Mouse (Mus musculus) midbrain, postnatal 0 days (tissue): ENCODE results near the gene Garnl3. TPM values are rescaled to one million over a fixed set of nuclear protein-coding genes. Genes with fewer than 3 reads are reported as not detected.

Experiments used
- ATAC-seq: fragments of 200-750 bp; cut with Nextera tagmentation; 2 replicates; pipeline ENCODE4 v1.8.0; 2017; ENCODE audit warnings: moderate number of reproducible peaks, mild to moderate bottlenecking, moderate TSS enrichment, moderate library complexity; ENCODE audit not compliant: low FRiP score
- DNase-seq: peaks from one replicate; pipeline ENCODE4 v3.0.0-alpha.2; 2015; ENCODE audit warnings: low spot score
- H3K27ac ChIP-seq: fragments of 300-500 bp; sonication (generic); 2 replicates; pipeline ENCODE4 v1.5.1; 2014; ENCODE audit warnings: low read depth, mild to moderate bottlenecking, low read length, mixed read lengths
- H3K27me3 ChIP-seq: fragments of 300-500 bp; sonication (generic); 2 replicates; pipeline ENCODE4 v1.6.1; 2014; ENCODE audit warnings: low read length, control low read depth, mixed read lengths; ENCODE audit not compliant: insufficient read depth
- H3K36me3 ChIP-seq: fragments of 300-500 bp; sonication (generic); 2 replicates; pipeline ENCODE4 v1.6.1; 2014; ENCODE audit warnings: low read length, control low read depth, mixed read lengths; ENCODE audit not compliant: insufficient read depth
- H3K4me1 ChIP-seq: fragments of 300-500 bp; sonication (generic); 2 replicates; pipeline ENCODE4 v1.6.1; 2014; ENCODE audit warnings: mild to moderate bottlenecking, control low read depth, antibody characterized with exemption, low read length, mixed read lengths; ENCODE audit not compliant: insufficient read depth
- H3K4me2 ChIP-seq: fragments of 300-500 bp; sonication (generic); 2 replicates; pipeline ENCODE4 v1.6.1; 2014; ENCODE audit warnings: low read depth, mild to moderate bottlenecking, low read length, mixed read lengths; ENCODE audit not compliant: poor library complexity, severe bottlenecking
- H3K4me3 ChIP-seq: fragments of 300-500 bp; sonication (generic); 2 replicates; pipeline ENCODE4 v1.5.1; 2014; ENCODE audit warnings: low read depth, mild to moderate bottlenecking, low read length, moderate library complexity
- H3K9ac ChIP-seq: fragments of 300-500 bp; sonication (generic); replicated peaks from 2 replicates; pipeline ENCODE4 v1.6.1; 2014; ENCODE audit warnings: mild to moderate bottlenecking, low read length, moderate library complexity, mixed read lengths; ENCODE audit not compliant: poor library complexity, severe bottlenecking
- H3K9me3 ChIP-seq: fragments of 300-500 bp; sonication (generic); 2 replicates; pipeline ENCODE4 v1.6.1; 2016; ENCODE audit warnings: low read length, control low read depth
- CTCF ChIP-seq: IDR thresholded peaks from 2 replicates; pipeline ENCODE4 v1.5.1; 2016; ENCODE audit warnings: antibody characterized with exemption, mild to moderate bottlenecking
- WGBS: fragments of 180-500 bp; shearing (Covaris S2); extraction: QIAGEN DNeasy Blood & Tissue Kit; methylation state at CpG from one replicate; pipeline ENCODE4 v1.1.7; 2014; 5-methylcytosine and 5-hydroxymethylcytosine counted together
- polyA plus RNA-seq: library from polyadenylated mRNA; unstranded; fragments of >200 nt; fragmentation: Nextera tagmentation; extraction: Ambion mirVana; gene quantifications from 2 replicates; pipeline ENCODE4 v1.2.1, GENCODE M21; 2015
- total RNA-seq: library from RNA; depleted of rRNA; stranded (reverse); fragments of >200 nt; gene quantifications from 2 replicates; pipeline ENCODE4 v1.2.3, GENCODE M21; 2014

The Garnl3 gene
- total and polyA plus RNA-seq, 2 experiments from 2014 or later, result 77.1 to 134 TPM

- Histone ChIP-seq H3K36me3 (peaks cover 46% of the 10 kb centered on the region), H3K9me3 (no peaks in the 10 kb centered on the region), H3K27ac (no peak overlapping the region), H3K4me3 (no peak overlapping the region), H3K4me2 (no peak overlapping the region), H3K4me1 (no peaks in the 10 kb centered on the region), H3K27me3 (no peaks in the 10 kb centered on the region), H3K9ac (no peak overlapping the region)
- WGBS, result 92% methylated on average over 7 of the region's 7 CpGs
- TF ChIP-seq CTCF, result no peak
- DNase-seq, result no peak
- no peak for ATAC-seq
Measured at GRCm38 (mm10) chr2:33159593-33159992, 28.1 kb upstream of the Garnl3 start.

- H3K4me1 ChIP-seq, result no peaks in the 10 kb centered on the region
- no peak overlapping the region for H3K27ac ChIP-seq
- ATAC-seq (no peak), DNase-seq (no peak)
- no peaks in the 10 kb centered on the region for H3K27me3 ChIP-seq
- no peaks in the 10 kb centered on the region for H3K9me3 ChIP-seq
- H3K4me2 ChIP-seq, result no peak overlapping the region
- H3K36me3 ChIP-seq, result peaks cover 46% of the 10 kb centered on the region
- WGBS, result 98% methylated on average over 6 of the region's 6 CpGs
- no peak overlapping the region for H3K4me3 ChIP-seq
- TF ChIP-seq CTCF, result no peak
- no peak overlapping the region for H3K9ac ChIP-seq
Measured at GRCm38 (mm10) chr2:33158895-33159294, 27.4 kb upstream of the Garnl3 start.

DNA sequence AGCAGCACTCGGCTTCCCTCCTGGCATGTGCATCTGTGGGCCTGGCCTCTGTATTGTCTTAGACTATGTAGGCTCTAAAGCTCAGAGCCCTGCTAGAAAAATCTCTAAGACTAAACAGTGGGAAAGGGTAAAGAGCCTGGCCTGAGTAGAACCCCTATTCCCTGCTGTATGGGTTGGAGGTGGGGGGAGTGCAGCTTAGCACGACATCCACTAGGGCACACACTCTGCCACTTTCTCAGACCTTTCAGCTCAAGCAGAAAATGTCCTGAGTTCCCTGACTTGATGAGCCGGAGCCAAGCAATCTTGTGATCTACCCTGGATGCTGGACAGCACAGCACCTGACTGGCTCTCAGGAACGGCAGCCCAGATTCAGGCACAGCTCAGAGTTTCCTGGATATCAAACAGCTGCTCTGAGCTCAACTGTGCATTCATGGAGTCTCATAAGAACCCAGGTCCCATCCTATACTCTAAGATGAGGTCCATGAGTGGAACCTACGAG lies 24.9 kb upstream of the Garnl3 start:
- no peaks in the 10 kb centered on the region for H3K4me1 ChIP-seq
- H3K36me3 ChIP-seq, result peaks cover 37% of the 10 kb centered on the region
- ATAC-seq, result no peak

DNA sequence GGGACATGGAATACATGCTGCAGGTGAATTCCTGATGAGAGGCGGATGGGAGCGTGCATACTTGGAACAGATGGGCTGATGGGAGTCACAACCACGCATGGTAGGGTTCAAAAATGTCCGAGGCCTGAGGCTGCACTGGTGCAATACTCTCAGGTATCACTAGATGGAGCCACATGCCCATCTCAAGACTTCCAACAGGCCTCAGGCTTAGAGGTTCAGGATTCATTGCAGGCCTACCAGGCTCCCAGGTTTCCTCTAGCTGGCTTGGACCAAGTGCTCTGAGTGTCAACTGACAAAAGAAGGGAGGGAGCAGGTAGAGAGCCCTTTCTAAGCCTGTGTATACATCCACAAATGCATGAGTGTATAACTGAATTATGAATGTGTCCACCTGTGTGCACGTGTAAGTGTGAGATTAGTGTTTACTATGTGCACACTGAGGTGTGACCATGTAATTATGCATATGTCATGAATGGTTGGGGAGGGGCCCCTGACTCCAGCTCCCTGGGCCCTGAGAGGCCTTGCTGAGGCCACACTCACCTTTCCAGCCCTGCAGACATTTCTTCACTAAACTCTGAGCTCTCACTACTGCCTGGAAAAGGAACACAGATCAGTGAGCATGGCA lies 23.4 kb upstream of the Garnl3 start:
- H3K4me2 ChIP-seq, result no peak overlapping the region
- H3K9ac ChIP-seq, result no peak overlapping the region
- H3K4me1 ChIP-seq, result no peaks in the 10 kb centered on the region
- DNase-seq (peak; percentile 87), ATAC-seq (peak; percentile 59)
- TF ChIP-seq CTCF, result peak; percentile 99
- H3K9me3 ChIP-seq, result no peaks in the 10 kb centered on the region
- no peak overlapping the region for H3K27ac ChIP-seq
- H3K4me3 ChIP-seq, result no peak overlapping the region
- H3K27me3 ChIP-seq, result no peaks in the 10 kb centered on the region
- 22% methylated on average over 5 of the region's 5 CpGs for WGBS
- peaks cover 38% of the 10 kb centered on the region for H3K36me3 ChIP-seq

More for the DNA sequence above, 24.9 kb upstream of the Garnl3 start:
- Histone ChIP-seq H3K4me2 (no peak overlapping the region), H3K27me3 (no peaks in the 10 kb centered on the region), H3K27ac (no peak overlapping the region), H3K9me3 (no peaks in the 10 kb centered on the region), H3K4me3 (no peak overlapping the region), H3K9ac (0 out of 2 replicates have a peak overlapping the region, but pooled peaks have one; percentile 8)
- WGBS, result 83% methylated on average over 5 of the region's 5 CpGs
- TF ChIP-seq CTCF, result no peak
- no peak for DNase-seq

- Histone ChIP-seq H3K4me3 (no peak overlapping the region), H3K4me2 (no peak overlapping the region), H3K4me1 (no peaks in the 10 kb centered on the region), H3K9ac (no peak overlapping the region), H3K27me3 (no peaks in the 10 kb centered on the region), H3K36me3 (peaks cover 36% of the 10 kb centered on the region), H3K27ac (no peak overlapping the region), H3K9me3 (no peaks in the 10 kb centered on the region)
- 92% methylated on average over 4 of the region's 4 CpGs for WGBS
- DNase-seq (no peak), ATAC-seq (no peak)
- no peak for TF ChIP-seq CTCF
Measured at GRCm38 (mm10) chr2:33146994-33147393, 15.5 kb upstream of the Garnl3 start.

- no peaks in the 10 kb centered on the region for H3K27me3 ChIP-seq
- no peak for ATAC-seq
- H3K4me3 ChIP-seq, result no peak overlapping the region
- no peak overlapping the region for H3K4me2 ChIP-seq
- no peak for TF ChIP-seq CTCF
- peak; percentile 66 for DNase-seq
- H3K9ac ChIP-seq, result no peak overlapping the region
- H3K9me3 ChIP-seq, result no peaks in the 10 kb centered on the region
- H3K27ac ChIP-seq, result no peak overlapping the region
- no peaks in the 10 kb centered on the region for H3K4me1 ChIP-seq
- 93% methylated on average over 2 of the region's 2 CpGs for WGBS
- peaks cover 35% of the 10 kb centered on the region for H3K36me3 ChIP-seq
Measured at GRCm38 (mm10) chr2:33143292-33143691, 11.8 kb upstream of the Garnl3 start.
